Mouse (Mus musculus) stomach, embryonic 14.5 days (tissue): Measurements from ENCODE around the gene Fam13c. TPM values are rescaled to one million over a fixed set of nuclear protein-coding genes. Genes with fewer than 3 reads are reported as not detected.

Experiments used
- ATAC-seq: fragments of 200-750 bp; cut with Nextera tagmentation; 2 replicates; pipeline ENCODE4 v1.8.0; 2017; ENCODE audit warnings: low read depth, moderate TSS enrichment; ENCODE audit not compliant: insufficient number of reproducible peaks, insufficient read depth, low FRiP score
- H3K27ac ChIP-seq: fragments of 300-500 bp; sonication (generic); 2 replicates; pipeline ENCODE4 v1.5.1; 2014; ENCODE audit warnings: mild to moderate bottlenecking, low read length, moderate library complexity, mixed read lengths
- H3K27me3 ChIP-seq: fragments of 300-500 bp; sonication (generic); 2 replicates; pipeline ENCODE4 v1.6.1; 2014; ENCODE audit warnings: low read length, control low read depth, mixed read lengths; ENCODE audit not compliant: control insufficient read depth, insufficient read depth
- H3K36me3 ChIP-seq: fragments of 300-500 bp; sonication (generic); 2 replicates; pipeline ENCODE4 v1.6.1; 2014; ENCODE audit warnings: mild to moderate bottlenecking, control low read depth, low read length, moderate library complexity, mixed read lengths; ENCODE audit not compliant: control insufficient read depth, insufficient read depth
- H3K4me1 ChIP-seq: fragments of 300-500 bp; sonication (generic); 2 replicates; pipeline ENCODE4 v1.6.1; 2014; ENCODE audit warnings: low read length, control low read depth, mixed read lengths; ENCODE audit not compliant: control insufficient read depth, insufficient read depth
- H3K4me2 ChIP-seq: fragments of 300-500 bp; sonication (generic); replicated peaks from 2 replicates; pipeline ENCODE4 v1.6.1; 2014; ENCODE audit warnings: low read depth, low read length, control low read depth
- H3K4me3 ChIP-seq: fragments of 300-500 bp; sonication (generic); 2 replicates; pipeline ENCODE4 v1.5.1; 2014; ENCODE audit warnings: low read depth, low read length, control low read depth
- H3K9ac ChIP-seq: fragments of 300-500 bp; sonication (generic); replicated peaks from 2 replicates; pipeline ENCODE4 v1.6.1; 2014; ENCODE audit warnings: low read depth, mild to moderate bottlenecking, control low read depth, low read length, moderate library complexity, mixed read lengths
- H3K9me3 ChIP-seq: fragments of 300-500 bp; sonication (generic); 2 replicates; pipeline ENCODE4 v1.6.1; 2016; ENCODE audit warnings: low read depth, low read length, control low read depth; ENCODE audit not compliant: control insufficient read depth
- WGBS: fragments of 180-500 bp; shearing (Covaris S2); extraction: QIAGEN DNeasy Blood & Tissue Kit; methylation state at CpG from one replicate; pipeline ENCODE4 v1.1.7; 2014; 5-methylcytosine and 5-hydroxymethylcytosine counted together
- polyA plus RNA-seq: library from polyadenylated mRNA; unstranded; fragments of >200 nt; fragmentation: Nextera tagmentation; extraction: Ambion mirVana; gene quantifications from 2 replicates; pipeline ENCODE4 v1.2.1, GENCODE M21; 2014

Gene Fam13c
- polyA plus RNA-seq, 1 experiment from 2014 or later = 11.2 TPM

- H3K9me3 ChIP-seq = no peaks in the 10 kb centered on the region
- peak overlapping the region; percentile 36 for H3K4me3 ChIP-seq
- no peaks in the 10 kb centered on the region for H3K36me3 ChIP-seq
- peak overlapping the region; percentile 93 for H3K4me2 ChIP-seq
- H3K27me3 ChIP-seq = 0 out of 2 replicates have a peak, but pooled peaks cover 5% of the 10 kb centered on the region
- H3K27ac ChIP-seq = no peak overlapping the region
- H3K4me1 ChIP-seq = peaks cover 13% of the 10 kb centered on the region
- ATAC-seq = no peak
- H3K9ac ChIP-seq = no peak overlapping the region
- 9% methylated on average over 14 of the region's 14 CpGs for WGBS
Observed at GRCm38 (mm10) chr10:70519640-70520099, 79.4 kb downstream of the Fam13c start.

- no peak overlapping the region for H3K27ac ChIP-seq
- WGBS = under 1% methylated on average over 38 of the region's 38 CpGs
Observed at GRCm38 (mm10) chr10:70520143-70521131, 80.2 kb downstream of the Fam13c start.

GRCm38 (mm10) chr10:70521379-70521778 lies 81.1 kb downstream of the Fam13c start:
- Histone ChIP-seq H3K4me3 (peak overlapping the region; percentile 36), H3K36me3 (no peaks in the 10 kb centered on the region), H3K4me2 (peak overlapping the region; percentile 93), H3K9ac (no peak overlapping the region), H3K27me3 (0 out of 2 replicates have a peak, but pooled peaks cover 5% of the 10 kb centered on the region), H3K4me1 (peaks cover 13% of the 10 kb centered on the region), H3K27ac (no peak overlapping the region), H3K9me3 (no peaks in the 10 kb centered on the region)
- 21% methylated on average over 5 of the region's 5 CpGs for WGBS
- no peak for ATAC-seq

More at GRCm38 (mm10) chr10:70520143-70521131, 80.2 kb downstream of the Fam13c start:
- H3K4me3 ChIP-seq = peak overlapping the region; percentile 36
- 0 out of 2 replicates have a peak, but pooled peaks cover 5% of the 10 kb centered on the region for H3K27me3 ChIP-seq
- H3K36me3 ChIP-seq = no peaks in the 10 kb centered on the region
- ATAC-seq = no peak
- H3K4me2 ChIP-seq = peak overlapping the region; percentile 93
- H3K9ac ChIP-seq = no peak overlapping the region
- peaks cover 13% of the 10 kb centered on the region for H3K4me1 ChIP-seq
- H3K9me3 ChIP-seq = no peaks in the 10 kb centered on the region

DNA sequence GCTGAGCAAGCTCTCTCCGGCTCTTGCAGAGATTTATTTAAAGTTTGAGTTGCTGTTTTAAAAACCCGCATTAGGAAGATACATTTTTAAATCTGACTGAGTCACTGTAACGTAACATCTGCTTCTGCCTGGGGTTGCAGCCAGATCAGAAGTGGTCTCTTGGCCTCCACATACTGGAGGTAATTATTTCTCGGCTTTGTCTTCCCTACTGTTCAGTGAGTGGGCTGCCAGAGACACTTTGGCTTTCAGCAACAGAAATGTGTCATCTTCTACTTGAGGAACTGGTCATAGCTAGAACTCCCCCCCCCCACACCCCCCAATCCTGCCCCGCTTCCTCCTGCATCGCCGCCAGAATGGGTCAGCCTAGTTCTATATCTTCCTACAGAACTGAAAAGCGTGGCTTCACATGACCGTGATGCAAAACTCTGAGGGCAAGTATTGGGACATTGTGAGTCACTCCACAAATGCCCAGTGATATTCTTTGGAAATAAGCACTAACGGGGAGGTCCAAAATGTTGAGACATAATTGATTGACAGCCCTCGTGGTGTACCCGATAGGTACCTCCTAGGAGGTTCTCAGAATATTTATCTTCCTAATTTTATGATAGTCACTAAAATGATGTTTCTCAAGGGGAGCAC lies 90.0 kb downstream of the Fam13c start:
- Histone ChIP-seq H3K4me2 (no peak overlapping the region), H3K27me3 (no peaks in the 10 kb centered on the region), H3K4me1 (no peaks in the 10 kb centered on the region), H3K9ac (no peak overlapping the region), H3K27ac (no peak overlapping the region), H3K4me3 (no peak overlapping the region), H3K36me3 (no peaks in the 10 kb centered on the region), H3K9me3 (no peaks in the 10 kb centered on the region)
- ATAC-seq = peak; percentile 58; the same call in 1 of the 2 replicates
- WGBS = 63% methylated on average over 12 of the region's 12 CpGs

GRCm38 (mm10) chr10:70532249-70532648 lies 92.0 kb downstream of the Fam13c start:
- H3K27me3 ChIP-seq = no peaks in the 10 kb centered on the region
- H3K4me2 ChIP-seq = no peak overlapping the region
- H3K9me3 ChIP-seq = no peaks in the 10 kb centered on the region
- H3K4me3 ChIP-seq = no peak overlapping the region
- H3K9ac ChIP-seq = no peak overlapping the region
- H3K36me3 ChIP-seq = no peaks in the 10 kb centered on the region
- ATAC-seq = no peak
- 84% methylated on average over 9 of the region's 9 CpGs for WGBS
- H3K4me1 ChIP-seq = no peaks in the 10 kb centered on the region
- no peak overlapping the region for H3K27ac ChIP-seq

DNA sequence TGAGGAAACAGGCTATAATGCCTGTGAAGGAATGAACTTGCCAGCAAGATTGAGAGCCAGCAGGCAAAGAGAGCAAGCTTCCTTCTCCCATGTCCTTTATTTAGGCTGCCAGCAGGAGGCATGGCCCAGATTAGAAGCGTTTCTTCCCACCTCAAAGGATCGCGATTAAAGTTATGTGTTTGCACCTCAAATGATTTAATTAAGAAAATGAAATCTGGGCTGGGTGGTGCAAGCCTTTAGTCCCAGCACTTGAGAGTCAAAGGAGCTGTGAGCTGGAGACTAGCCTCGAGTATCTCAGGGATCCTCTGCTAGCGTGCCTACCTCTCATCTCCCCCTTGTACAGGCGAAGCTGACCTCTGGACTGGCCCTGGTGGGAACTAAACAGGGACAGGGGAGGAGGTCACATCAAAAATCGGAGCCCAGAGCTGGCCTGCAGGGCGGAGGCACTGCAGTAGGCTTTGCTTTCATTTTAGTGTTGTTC lies 93.1 kb downstream of the Fam13c start:
- ATAC-seq = no peak
- H3K27me3 ChIP-seq = no peaks in the 10 kb centered on the region
- 78% methylated on average over 8 of the region's 8 CpGs for WGBS
- H3K4me2 ChIP-seq = no peak overlapping the region
- H3K4me3 ChIP-seq = no peak overlapping the region
- H3K4me1 ChIP-seq = no peaks in the 10 kb centered on the region
- H3K27ac ChIP-seq = no peak overlapping the region
- H3K36me3 ChIP-seq = no peaks in the 10 kb centered on the region
- H3K9ac ChIP-seq = no peak overlapping the region
- H3K9me3 ChIP-seq = no peaks in the 10 kb centered on the region

GRCm38 (mm10) chr10:70533986-70534385 lies 93.7 kb downstream of the Fam13c start:
- H3K27me3 ChIP-seq = no peaks in the 10 kb centered on the region
- no peak overlapping the region for H3K4me2 ChIP-seq
- H3K4me3 ChIP-seq = no peak overlapping the region
- no peaks in the 10 kb centered on the region for H3K36me3 ChIP-seq
- no peak overlapping the region for H3K9ac ChIP-seq
- ATAC-seq = no peak
- 77% methylated on average over 12 of the region's 12 CpGs for WGBS
- no peaks in the 10 kb centered on the region for H3K9me3 ChIP-seq
- H3K27ac ChIP-seq = no peak overlapping the region
- H3K4me1 ChIP-seq = no peaks in the 10 kb centered on the region

DNA sequence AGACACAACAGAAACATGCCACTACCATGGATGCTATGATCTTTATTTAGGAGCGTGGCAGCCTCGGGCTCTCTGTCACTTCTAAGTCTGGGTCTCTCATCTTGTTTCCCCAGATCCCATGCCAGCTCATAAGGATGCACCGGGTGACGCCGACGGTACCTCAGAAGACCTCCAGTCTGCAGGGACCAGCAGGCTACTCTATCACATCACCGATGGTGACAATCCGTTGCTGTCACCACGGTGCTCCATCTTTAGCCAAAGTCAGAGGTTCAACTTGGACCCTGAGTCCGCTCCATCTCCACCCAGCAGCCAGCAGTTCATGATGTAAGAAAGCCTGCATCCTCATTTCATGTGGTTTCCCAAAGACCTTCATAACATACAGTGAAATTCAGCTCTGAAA lies 94.3 kb downstream of the Fam13c start:
- Histone ChIP-seq H3K4me3 (no peak overlapping the region), H3K27ac (no peak overlapping the region), H3K27me3 (no peaks in the 10 kb centered on the region), H3K9me3 (no peaks in the 10 kb centered on the region), H3K9ac (no peak overlapping the region), H3K4me1 (no peaks in the 10 kb centered on the region), H3K4me2 (no peak overlapping the region), H3K36me3 (no peaks in the 10 kb centered on the region)
- ATAC-seq = no peak
- 96% methylated on average over 10 of the region's 10 CpGs for WGBS
